In genomic region chr17:73572440-73572839, GRCm38 (mm10) we compare ENCODE assay signal across 8 mouse cellular contexts.
DNase-seq lines count a peak whose midpoint lies in the region; ATAC-seq and TF ChIP-seq lines count a peak whose summit lies in the region.

No protein-coding gene starts in this region.

- H3K79me2 ChIP-seq in CH12.LX (replicated peaks; ENCODE audit: control insufficient read depth, extremely low read depth, insufficient read depth, poor library complexity, severe bottlenecking): no peaks in the 10 kb centered on the region

- no peak overlapping the region for H3K4me3 ChIP-seq in hindbrain, embryonic 10.5 days
- no peak overlapping the region for H3K4me3 ChIP-seq in hindbrain, embryonic 13.5 days
- no peak overlapping the region for H3K4me3 ChIP-seq in CH12.LX (replicated peaks in 1 of 3; ENCODE audit: low read depth in 2 of 3, low read length in 2 of 3, poor library complexity in 1 of 3)

- H3K36me3 ChIP-seq in hindbrain, embryonic 10.5 days: no peaks in the 10 kb centered on the region
- H3K36me3 ChIP-seq in hindbrain, embryonic 13.5 days: no peaks in the 10 kb centered on the region
- no peaks in the 10 kb centered on the region for H3K36me3 ChIP-seq in CH12.LX (replicated peaks in 1 of 2; ENCODE audit: control insufficient read depth in 1 of 2, insufficient read depth in 1 of 2, low read length in 1 of 2)

- ATAC-seq in hindbrain, embryonic 13.5 days (ENCODE audit: low FRiP score): no peak
- 0 out of 2 replicates have a peak, but pooled peaks have one; percentile 61 for ATAC-seq in megakaryocyte-erythroid progenitor cell, adult 5-6 weeks (replicated peaks; ENCODE audit: low FRiP score, low TSS enrichment, poor library complexity, severe bottlenecking)

- intact Hi-C loops in gastrocnemius, postnatal 14 days (cut with DNase I; ENCODE audit: low total_unique reads): loop anchor here (5.0 to 10.0 kb wide), 2 partner anchors 170 to 312 kb away; no protein-coding TSS in a partner anchor

- H3K27ac ChIP-seq in hindbrain, embryonic 10.5 days: no peak overlapping the region
- no peak overlapping the region for H3K27ac ChIP-seq in hindbrain, embryonic 13.5 days
- H3K27ac ChIP-seq in CH12.LX (ENCODE audit: insufficient read depth, low read depth): no peak overlapping the region

- dilution Hi-C loops in CH12.LX (cut with MboI; ENCODE audit: extremely low pct_ligation_motif_present, extremely low pct_unique_long_range_greater_than_20kb, low sequenced_read_pairs): no loop called here

- no peak for TF ChIP-seq EP300 in CH12.LX (IDR thresholded peaks at IDR 0.05; ENCODE audit: low read length)

- WGBS in hindbrain, embryonic 10.5 days: 80% methylated on average over 5 of the region's 5 CpGs
- WGBS in hindbrain, embryonic 13.5 days: 79% methylated on average over 5 of the region's 5 CpGs

- in situ Hi-C loops in CH12.LX (cut with MboI; ENCODE audit: low pct_ligation_motif_present, low pct_unique_long_range_greater_than_20kb, low sequenced_read_pairs): loop anchor here (10.0 to 25.0 kb wide), 2 partner anchors 152 to 315 kb away; no protein-coding TSS in a partner anchor

- no peak for TF ChIP-seq POLR2A in CH12.LX (IDR thresholded peaks at IDR 0.05; ENCODE audit: low read depth, low read length)

- peak; percentile 65 for TF ChIP-seq RAD21 in CH12.LX (IDR thresholded peaks at IDR 0.05; ENCODE audit: low read depth, low read length)

- no peak overlapping the region for H3K4me2 ChIP-seq in hindbrain, embryonic 13.5 days
- no peak overlapping the region for H3K4me2 ChIP-seq in CH12.LX (ENCODE audit: insufficient read depth, low read depth, poor library complexity, severe bottlenecking)

- H3K4me1 ChIP-seq in hindbrain, embryonic 10.5 days (replicated peaks): 0 out of 2 replicates have a peak, but pooled peaks cover 3% of the 10 kb centered on the region
- peaks cover 12% of the 10 kb centered on the region for H3K4me1 ChIP-seq in hindbrain, embryonic 13.5 days (replicated peaks)
- peaks cover 0 to 6% of the 10 kb centered on the region in 2 experiments; a peak in 2 of 4 replicates for H3K4me1 ChIP-seq in CH12.LX (ENCODE audit: control insufficient read depth in 1 of 2, insufficient read depth in 2 of 2)

- H3K9ac ChIP-seq in hindbrain, embryonic 13.5 days: no peak overlapping the region
- H3K9ac ChIP-seq in CH12.LX (ENCODE audit: insufficient read depth, low read depth): no peak overlapping the region

- no peaks in the 10 kb centered on the region for H3K9me3 ChIP-seq in hindbrain, embryonic 10.5 days
- no peaks in the 10 kb centered on the region for H3K9me3 ChIP-seq in hindbrain, embryonic 13.5 days
- no peaks in the 10 kb centered on the region for H3K9me3 ChIP-seq in CH12.LX (replicated peaks; ENCODE audit: low read length)

- TF ChIP-seq CTCF in CH12.LX (conservative IDR thresholded peaks at IDR 0.05 in 1 of 2, IDR thresholded peaks at IDR 0.05 in 1 of 2; ENCODE audit: low read depth in 2 of 2, low read length in 2 of 2): peak; percentile 71 to 76

- peak; percentile 31 for DNase-seq in hindbrain, embryonic 10.5 days (ENCODE audit: low spot score)
- peak; percentile 68 for DNase-seq in CH12.LX (ENCODE audit: extremely low read depth)
- DNase-seq in c-Kit-positive CD71-positive TER-119-negative erythroid progenitor cells, embryonic 14.5 days (ENCODE audit: low read depth): peak; percentile 16
- peak; percentile 42 for DNase-seq in gastrocnemius, postnatal 14 days
- DNase-seq in layer of hippocampus, postnatal 10 days (ENCODE audit: low spot score in 2 of 2): peak; percentile 56 to 69
- peak; percentile 63 for DNase-seq in thymus, postnatal 25 days

- H3K27me3 ChIP-seq in hindbrain, embryonic 10.5 days (ENCODE audit: insufficient read depth, poor library complexity, severe bottlenecking): no peaks in the 10 kb centered on the region; the same call in 1 of the 2 replicates
- no peaks in the 10 kb centered on the region for H3K27me3 ChIP-seq in hindbrain, embryonic 13.5 days
- no peaks in the 10 kb centered on the region for H3K27me3 ChIP-seq in CH12.LX (replicated peaks)

TF ChIP-seq in CH12.LX, 34 proteins besides CTCF, POLR2A, EP300 and RAD21:
- peak; percentile 41; the same call in 1 of the 2 replicates for TF ChIP-seq ZC3H11A (IDR thresholded peaks at IDR 0.05; ENCODE audit: low read depth, low read length)
- no peak for TF ChIP-seq KAT2A (IDR thresholded peaks at IDR 0.05; ENCODE audit: insufficient replicate concordance, low read length)
- TF ChIP-seq SMC3 (IDR thresholded peaks at IDR 0.05; ENCODE audit: low read depth, low read length): peak; percentile 91

Comparison
In these comparisons a context has a peak if more than half of its experiments do, and no peak if none do; other contexts are left out.
1. DNase-seq: peak in every context shown above with its lines; median percentile 68 in CH12.LX; 63 in thymus, postnatal 25 days; 62 in layer of hippocampus, postnatal 10 days; 42 in gastrocnemius, postnatal 14 days; 31 in hindbrain, embryonic 10.5 days; 16 in c-Kit-positive CD71-positive TER-119-negative erythroid progenitor cells, embryonic 14.5 days.